Mouse (Mus musculus) kidney, adult 10 weeks (tissue): Measurements from ENCODE around the gene Mtx3. TPM values are rescaled to one million over a fixed set of nuclear protein-coding genes. Genes with fewer than 3 reads are reported as not detected.

ENCODE experiments used
- polyA plus RNA-seq: library from polyadenylated mRNA; stranded (reverse); fragments of 350-450 nt; fragmentation: Illumina TruSeq; extraction: RNeasy Lipid Tissue Mini Kit (QIAGEN cat#74804); gene quantifications from one replicate; pipeline ENCODE4 v1.2.3, GENCODE M21; 2014; ENCODE audit warnings: low read depth, low replicate concordance

Mtx3 gene
- 19.9 TPM for polyA plus RNA-seq

DNA sequence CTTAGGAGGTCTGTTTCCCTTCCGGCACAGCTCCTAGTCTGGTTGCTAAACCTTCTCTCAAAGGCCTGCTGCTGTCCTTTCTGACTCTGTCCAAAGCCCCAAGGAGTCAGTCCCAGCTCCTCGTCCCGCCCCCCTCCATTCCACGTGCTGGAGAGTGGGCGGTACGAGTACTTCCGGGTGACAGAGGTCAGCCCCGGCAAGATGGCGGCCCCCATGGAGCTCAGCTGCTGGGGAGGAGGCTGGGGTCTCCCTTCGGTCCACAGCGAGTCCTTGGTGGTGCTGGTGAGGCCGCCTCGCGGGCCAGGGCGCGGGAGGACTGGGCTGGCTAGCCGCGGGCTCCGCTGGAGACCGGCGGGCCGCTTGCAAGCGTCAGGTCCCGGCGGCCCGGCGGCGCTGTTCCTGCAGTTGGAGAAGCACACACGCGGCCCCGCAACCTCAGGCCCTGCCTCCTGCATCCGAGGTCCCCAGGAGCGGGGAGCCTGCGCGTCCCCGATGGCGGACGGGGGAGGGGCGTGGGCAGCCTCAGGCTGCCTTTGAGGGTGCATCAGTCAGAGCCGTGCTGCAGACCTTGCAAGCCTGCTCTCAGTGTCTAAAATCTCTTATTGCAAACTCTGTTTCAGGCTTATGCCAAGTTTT is at the start of gene Mtx3:
TSS of gene Mtx3 (plus strand) at position 175 of the 636 bp plus-strand sequence.

Other genes starting within 250 kb of the Mtx3 start
- gene Serinc5, start 233.7 kb upstream of the Mtx3 start, polyA plus RNA-seq, result 14.9 TPM
- gene Thbs4, start 49.9 kb upstream of the Mtx3 start, polyA plus RNA-seq, result 0.24 TPM